Mouse (Mus musculus): ENCODE measurements at regions not wholly inside any gene's neighbourhood (a gene's known extent, or its start where the extent isn't known, plus 50 kb on each side); places are given as distances from the start of the nearest gene placed in this dataset.

GRCm38 (mm10) chr3:104343096-104343495, 122.9 kb upstream of the Magi3 start:
- no peak for DNase-seq
- intact Hi-C loops (cut with DNase I): no loop called here

- no peak for DNase-seq
- intact Hi-C loops (cut with DNase I): no loop called here
Observed at GRCm38 (mm10) chr3:104342220-104342619, 122.0 kb upstream of the Magi3 start.

- intact Hi-C loops (cut with DNase I): no loop called here
- no peak for DNase-seq
Observed at GRCm38 (mm10) chr3:104340331-104340730, 120.2 kb upstream of the Magi3 start.

GRCm38 (mm10) chr3:104336867-104337266, 116.7 kb upstream of the Magi3 start:
- intact Hi-C loops (cut with DNase I): no loop called here

GRCm38 (mm10) chr3:104336308-104336707, 116.1 kb upstream of the Magi3 start:
- no peak for DNase-seq
- intact Hi-C loops (cut with DNase I): no loop called here

More at GRCm38 (mm10) chr3:104336867-104337266, 116.7 kb upstream of the Magi3 start:
- no peak for DNase-seq

- no peak for DNase-seq
- intact Hi-C loops (cut with DNase I): no loop called here
Observed at GRCm38 (mm10) chr3:104334760-104335159, 114.6 kb upstream of the Magi3 start.

GRCm38 (mm10) chr3:104333345-104333744, 113.2 kb upstream of the Magi3 start:
- DNase-seq: no peak
- intact Hi-C loops (cut with DNase I): no loop called here

GRCm38 (mm10) chr3:104330646-104331045, 110.5 kb upstream of the Magi3 start:
- intact Hi-C loops (cut with DNase I): no loop called here
- no peak for DNase-seq

- intact Hi-C loops (cut with DNase I): no loop called here
- no peak for DNase-seq
Observed at GRCm38 (mm10) chr3:104327829-104328228, 107.7 kb upstream of the Magi3 start.

GRCm38 (mm10) chr3:104327034-104327729, 107.0 kb upstream of the Magi3 start:
- no peak for DNase-seq
- intact Hi-C loops (cut with DNase I): no loop called here

- intact Hi-C loops (cut with DNase I): no loop called here
- no peak for DNase-seq
Observed at GRCm38 (mm10) chr3:104322591-104322990, 102.4 kb upstream of the Magi3 start.

GRCm38 (mm10) chr3:104320404-104320803, 100.2 kb upstream of the Magi3 start:
- intact Hi-C loops (cut with DNase I): no loop called here
- no peak for DNase-seq

GRCm38 (mm10) chr3:104319377-104319776, 99.2 kb upstream of the Magi3 start:
- intact Hi-C loops (cut with DNase I): no loop called here
- no peak for DNase-seq

GRCm38 (mm10) chr3:104318911-104319310, 98.7 kb upstream of the Magi3 start:
- intact Hi-C loops (cut with DNase I): no loop called here
- DNase-seq: peak; percentile 21 to 37

- intact Hi-C loops (cut with DNase I): no loop called here
- no peak for DNase-seq
Observed at GRCm38 (mm10) chr3:104317528-104317927, 97.4 kb upstream of the Magi3 start.

- no peak for DNase-seq
- intact Hi-C loops (cut with DNase I): no loop called here
Observed at GRCm38 (mm10) chr3:104313063-104313462, 92.9 kb upstream of the Magi3 start.

- DNase-seq: no peak
- intact Hi-C loops (cut with DNase I): no loop called here
Observed at GRCm38 (mm10) chr3:104306961-104307360, 86.8 kb upstream of the Magi3 start.

- intact Hi-C loops (cut with DNase I): no loop called here
Observed at GRCm38 (mm10) chr3:104305904-104306563, 85.9 kb upstream of the Magi3 start.

GRCm38 (mm10) chr3:104303577-104303976, 83.4 kb upstream of the Magi3 start:
- intact Hi-C loops (cut with DNase I): no loop called here
- peak in 1 of 2 experiments; percentile 17 for DNase-seq

More at GRCm38 (mm10) chr3:104305904-104306563, 85.9 kb upstream of the Magi3 start:
- no peak for DNase-seq

GRCm38 (mm10) chr3:104300201-104300600, 80.0 kb upstream of the Magi3 start:
- intact Hi-C loops (cut with DNase I): no loop called here
- no peak for DNase-seq

- DNase-seq: no peak
- intact Hi-C loops (cut with DNase I): no loop called here
Observed at GRCm38 (mm10) chr3:104298878-104299277, 78.7 kb upstream of the Magi3 start.

GRCm38 (mm10) chr3:104298409-104298808, 78.2 kb upstream of the Magi3 start:
- DNase-seq: no peak
- intact Hi-C loops (cut with DNase I): no loop called here
